Mouse (Mus musculus) limb, embryonic 15.5 days (tissue): Measurements from ENCODE around the gene Ptpro. TPM values are rescaled to one million over a fixed set of nuclear protein-coding genes. Genes with fewer than 3 reads are reported as not detected.

Source experiments
- ATAC-seq: fragments of 200-750 bp; cut with Nextera tagmentation; 2 replicates; pipeline ENCODE4 v1.8.0; 2017; ENCODE audit warnings: low read depth, moderate TSS enrichment; ENCODE audit not compliant: insufficient number of reproducible peaks, low FRiP score, low TSS enrichment
- H3K27ac ChIP-seq: fragments of 300-500 bp; sonication (generic); 2 replicates; pipeline ENCODE4 v1.5.1; 2015; ENCODE audit warnings: moderate library complexity, mild to moderate bottlenecking, inconsistent platforms
- H3K27me3 ChIP-seq: fragments of 300-500 bp; sonication (generic); 2 replicates; pipeline ENCODE4 v1.6.1; 2015; ENCODE audit warnings: inconsistent platforms
- H3K36me3 ChIP-seq: fragments of 300-500 bp; sonication (generic); 2 replicates; pipeline ENCODE4 v1.6.1; 2015; ENCODE audit warnings: inconsistent platforms
- H3K4me1 ChIP-seq: fragments of 300-500 bp; sonication (generic); 2 replicates; pipeline ENCODE4 v1.6.1; 2015; ENCODE audit warnings: inconsistent platforms
- H3K4me2 ChIP-seq: fragments of 300-500 bp; sonication (generic); 2 replicates; pipeline ENCODE4 v1.6.1; 2015; ENCODE audit warnings: mild to moderate bottlenecking, inconsistent platforms
- H3K4me3 ChIP-seq: fragments of 300-500 bp; sonication (generic); 2 replicates; pipeline ENCODE4 v1.5.1; 2015; ENCODE audit warnings: mild to moderate bottlenecking, inconsistent platforms
- H3K9ac ChIP-seq: fragments of 300-500 bp; sonication (generic); 2 replicates; pipeline ENCODE4 v1.6.1; 2015; ENCODE audit warnings: inconsistent platforms
- H3K9me3 ChIP-seq: fragments of 300-500 bp; sonication (generic); 2 replicates; pipeline ENCODE4 v1.6.1; 2016; ENCODE audit warnings: inconsistent platforms
- WGBS: fragments of 180-500 bp; shearing (Covaris S2); methylation state at CpG from one replicate; pipeline ENCODE4 v1.1.7; 2015; 5-methylcytosine and 5-hydroxymethylcytosine counted together
- polyA plus RNA-seq: library from polyadenylated mRNA; unstranded; fragments of >200 nt; fragmentation: Nextera tagmentation; extraction: Ambion mirVana; gene quantifications from 2 replicates; pipeline ENCODE4 v1.2.1, GENCODE M21; 2015

Gene Ptpro
- polyA plus RNA-seq, 1 experiment from 2014 or later, result 2.5 TPM

GRCm38 (mm10) chr6:137506563-137506962 lies 254.4 kb downstream of the Ptpro start:
- ATAC-seq, result no peak
- H3K4me3 ChIP-seq, result no peak overlapping the region
- H3K9me3 ChIP-seq, result no peaks in the 10 kb centered on the region
- no peak overlapping the region for H3K27ac ChIP-seq
- WGBS, result 95% methylated on average over 7 of the region's 7 CpGs
- peaks cover 11% of the 10 kb centered on the region for H3K36me3 ChIP-seq
- H3K9ac ChIP-seq, result no peak overlapping the region
- H3K4me1 ChIP-seq, result no peaks in the 10 kb centered on the region
- no peaks in the 10 kb centered on the region for H3K27me3 ChIP-seq
- H3K4me2 ChIP-seq, result no peak overlapping the region

DNA sequence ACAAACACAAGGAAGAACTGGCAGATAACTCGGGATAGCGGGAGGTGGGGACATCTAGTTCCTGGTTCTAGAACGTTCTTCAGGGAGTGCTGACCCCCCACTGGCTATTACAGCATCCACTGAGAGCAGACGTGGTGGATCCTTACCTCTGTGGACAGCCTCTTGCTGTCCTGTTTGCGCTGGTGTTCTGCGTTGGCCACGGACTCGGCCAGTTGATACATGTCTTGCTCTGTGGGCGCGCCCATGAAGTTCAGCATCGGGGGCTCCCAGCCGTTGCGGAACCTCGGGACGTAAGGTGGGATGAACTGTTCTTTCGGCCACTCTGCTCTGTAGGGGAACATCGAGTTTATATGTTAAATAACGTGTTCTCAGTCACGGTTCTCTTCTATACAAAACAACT lies 256.8 kb downstream of the Ptpro start:
- 91% methylated on average over 19 of the region's 19 CpGs for WGBS
- Histone ChIP-seq H3K27ac (no peak overlapping the region), H3K9me3 (no peaks in the 10 kb centered on the region), H3K4me2 (no peak overlapping the region), H3K36me3 (peaks cover 14% of the 10 kb centered on the region), H3K27me3 (no peaks in the 10 kb centered on the region), H3K9ac (no peak overlapping the region), H3K4me3 (no peak overlapping the region), H3K4me1 (no peaks in the 10 kb centered on the region)
- ATAC-seq, result no peak

GRCm38 (mm10) chr6:137509341-137510045 lies 257.4 kb downstream of the Ptpro start:
- Histone ChIP-seq H3K9me3 (no peaks in the 10 kb centered on the region), H3K9ac (no peak overlapping the region), H3K4me2 (no peak overlapping the region), H3K4me1 (no peaks in the 10 kb centered on the region), H3K4me3 (no peak overlapping the region), H3K36me3 (peaks cover 15% of the 10 kb centered on the region), H3K27ac (no peak overlapping the region), H3K27me3 (no peaks in the 10 kb centered on the region)
- no peak for ATAC-seq
- 80% methylated on average over 14 of the region's 14 CpGs for WGBS

DNA sequence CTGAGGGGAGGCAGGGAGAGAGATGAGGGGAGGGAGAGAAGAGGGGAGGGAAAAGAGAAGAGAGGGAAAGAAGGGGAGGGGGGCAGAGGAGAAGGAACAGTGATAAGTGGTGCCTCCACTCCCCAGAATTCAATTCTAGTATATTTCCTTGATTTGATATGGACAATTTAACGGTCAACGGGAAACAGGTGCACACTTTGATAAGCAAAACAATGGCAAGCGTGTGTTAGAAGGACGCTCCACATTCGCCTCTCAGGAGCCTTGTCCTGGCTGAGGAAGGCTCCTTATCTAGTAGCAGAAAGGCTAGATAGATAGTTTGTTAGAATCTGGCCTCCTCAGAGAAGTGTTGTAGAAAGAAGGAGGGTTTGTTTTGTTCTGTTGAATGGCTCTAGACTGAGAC lies 260.6 kb downstream of the Ptpro start:
- no peaks in the 10 kb centered on the region for H3K27me3 ChIP-seq
- H3K4me1 ChIP-seq, result no peaks in the 10 kb centered on the region
- WGBS, result 84% methylated on average over 5 of the region's 5 CpGs
- H3K9me3 ChIP-seq, result no peaks in the 10 kb centered on the region
- H3K36me3 ChIP-seq, result 0 out of 2 replicates have a peak, but pooled peaks cover 4% of the 10 kb centered on the region
- ATAC-seq, result no peak
- H3K9ac ChIP-seq, result no peak overlapping the region
- H3K27ac ChIP-seq, result no peak overlapping the region
- no peak overlapping the region for H3K4me3 ChIP-seq
- no peak overlapping the region for H3K4me2 ChIP-seq

Other genes starting within 250 kb of the Ptpro start
- gene Rerg, start 81.8 kb upstream of the Ptpro start, polyA plus RNA-seq, result 34.6 and 39.4 TPM in 2 replicates